Mouse (Mus musculus) brain, embryonic 18.5 days (tissue): ENCODE measurements around the gene Fancc.

Experiments used
- DNase-seq: peaks from one replicate; pipeline ENCODE4 v3.0.0-alpha.2; 2012; ENCODE audit warnings: low read depth, low spot score

Fancc gene

DNA sequence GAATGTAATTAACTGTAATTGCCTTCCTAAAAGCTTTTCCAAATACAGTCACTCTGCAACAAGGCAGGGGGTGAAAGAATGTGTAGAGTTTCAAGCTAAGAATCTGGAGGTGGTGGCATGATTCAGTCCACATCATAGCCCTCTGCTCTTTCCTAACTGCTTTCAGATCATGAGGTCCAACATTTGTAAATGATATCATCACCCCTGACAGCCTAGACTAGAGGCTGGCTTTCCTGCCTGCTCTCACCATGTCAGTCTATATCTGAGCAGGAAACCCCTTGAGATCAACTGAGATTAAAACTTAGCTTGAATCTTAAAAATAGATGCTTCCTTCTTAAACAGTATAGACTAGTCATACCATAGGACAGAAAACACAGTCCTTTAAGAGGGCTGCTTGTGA is 75.9 kb downstream of the Fancc start:
- no peak for DNase-seq

DNA sequence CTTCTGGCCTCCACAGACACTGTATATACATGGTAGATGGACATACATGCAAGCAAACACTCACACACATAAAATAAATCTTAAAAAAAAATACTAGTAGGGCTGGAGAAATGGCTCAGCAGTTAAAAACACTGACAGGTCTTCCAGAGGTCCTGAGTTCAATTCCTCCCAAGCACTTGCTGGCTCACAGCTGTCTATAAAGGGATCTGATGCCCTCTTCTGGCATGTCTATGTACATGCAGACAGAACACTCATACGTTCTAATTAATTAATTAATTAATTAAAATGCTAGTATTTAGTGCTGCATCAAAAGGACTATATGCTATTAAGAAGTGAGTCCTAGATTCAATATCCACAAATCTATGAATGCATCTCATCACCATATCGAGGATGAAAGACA is 78.9 kb downstream of the Fancc start:
- DNase-seq: no peak

DNA sequence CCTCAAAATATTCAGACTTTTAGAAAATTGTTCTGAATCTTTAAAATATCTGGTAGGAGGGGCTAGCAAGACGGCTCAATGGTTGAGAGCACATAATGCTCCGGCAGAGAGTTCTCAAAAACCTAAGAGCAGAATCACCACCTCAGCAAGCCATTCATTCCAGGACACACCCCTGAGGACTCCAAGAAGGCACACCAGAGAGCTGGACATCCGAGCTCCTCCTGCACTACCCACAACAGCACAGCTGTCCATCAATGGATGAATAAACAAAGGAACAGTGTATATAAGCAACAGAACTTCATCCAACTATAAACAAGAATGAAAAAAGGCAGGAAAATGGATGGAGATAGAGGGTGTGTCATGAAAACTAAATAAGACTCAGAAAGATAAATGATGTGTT is 80.3 kb downstream of the Fancc start:
- DNase-seq: no peak

DNA sequence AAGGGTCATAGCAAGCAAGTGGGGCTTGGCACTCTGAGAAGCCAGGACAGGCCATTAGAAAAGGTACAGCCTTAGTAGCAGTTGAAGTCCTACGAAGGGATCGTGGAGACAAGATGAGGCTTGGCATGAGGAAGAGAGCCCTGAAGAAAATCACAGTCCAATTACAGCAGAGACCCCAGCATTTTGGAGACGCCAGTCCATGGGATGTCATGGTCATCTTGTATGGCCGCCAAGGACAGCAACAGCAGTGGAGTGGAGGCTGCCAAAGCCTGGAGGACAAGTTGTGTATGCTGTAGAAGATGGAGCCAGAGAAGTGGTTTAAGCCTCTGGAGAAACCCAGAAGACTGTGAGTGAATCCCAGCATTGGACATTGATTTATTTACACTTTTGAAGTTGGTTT is 84.4 kb downstream of the Fancc start:
- DNase-seq: no peak

DNA sequence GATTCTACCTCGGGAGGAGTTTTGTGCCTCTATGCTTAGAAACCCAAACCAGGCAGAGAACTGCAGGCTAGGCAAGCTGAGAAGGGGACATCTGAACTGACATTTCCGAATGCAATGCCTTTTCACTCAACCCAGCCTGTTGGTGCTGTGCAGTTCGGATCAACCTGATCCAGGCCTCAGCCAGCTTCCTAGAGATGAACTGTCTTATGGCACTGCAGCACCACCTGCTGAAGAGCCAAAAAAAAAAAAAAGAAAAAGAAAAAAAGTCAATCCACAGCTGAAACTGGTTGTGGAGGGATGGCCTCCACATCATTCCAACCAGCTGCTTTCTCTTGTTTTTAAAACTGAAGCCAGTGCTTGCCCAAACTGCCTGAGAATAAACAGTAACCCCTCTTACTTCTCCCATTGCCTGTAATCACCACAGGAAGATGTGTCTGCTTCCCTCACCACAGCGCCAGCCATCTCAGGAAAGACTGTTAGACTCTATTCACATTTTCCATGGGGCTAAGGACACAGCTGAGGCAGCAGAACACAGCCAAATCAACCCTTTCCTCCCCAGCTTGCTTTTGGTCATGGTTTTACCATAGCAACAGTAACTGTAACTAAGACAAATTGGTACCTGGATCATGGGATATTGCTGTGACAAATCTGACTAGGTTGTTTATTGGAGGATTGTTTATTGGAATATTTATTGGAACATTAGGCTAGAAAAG is 85.6 kb downstream of the Fancc start:
- DNase-seq: no peak

DNA sequence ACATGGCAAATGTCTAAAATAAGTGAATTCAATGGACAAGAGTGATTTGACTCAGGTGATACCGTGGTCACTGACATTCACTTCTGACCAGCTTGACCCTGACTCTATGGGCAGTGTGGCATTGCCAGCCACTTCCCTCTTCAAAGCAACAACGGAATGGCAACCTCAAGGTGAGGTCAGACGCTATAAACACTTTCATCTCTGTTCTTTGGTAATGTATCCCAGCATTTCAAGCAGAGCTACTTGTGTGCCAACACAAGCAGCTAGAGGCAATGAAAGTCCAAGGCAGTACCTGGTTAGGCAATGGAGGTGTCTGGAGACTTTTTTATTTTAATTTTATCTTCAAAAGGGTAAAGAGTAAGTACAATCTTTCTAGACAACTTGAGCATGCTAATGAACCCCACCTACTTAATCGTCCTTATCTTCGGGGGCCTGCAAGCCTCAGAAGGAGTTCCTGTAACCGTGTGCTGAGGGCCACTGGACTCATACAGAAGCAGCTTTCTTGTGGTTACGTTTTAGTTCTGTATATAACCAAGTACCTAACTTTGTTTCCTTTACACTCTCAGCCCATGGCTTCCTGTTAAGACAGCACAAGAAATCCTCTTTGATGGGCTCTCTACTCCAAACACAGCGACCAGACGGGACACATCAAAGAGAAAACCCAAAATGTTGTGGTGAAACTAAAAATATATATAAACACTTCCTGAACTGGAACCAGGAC is 86.3 kb downstream of the Fancc start:
- no peak for DNase-seq

DNA sequence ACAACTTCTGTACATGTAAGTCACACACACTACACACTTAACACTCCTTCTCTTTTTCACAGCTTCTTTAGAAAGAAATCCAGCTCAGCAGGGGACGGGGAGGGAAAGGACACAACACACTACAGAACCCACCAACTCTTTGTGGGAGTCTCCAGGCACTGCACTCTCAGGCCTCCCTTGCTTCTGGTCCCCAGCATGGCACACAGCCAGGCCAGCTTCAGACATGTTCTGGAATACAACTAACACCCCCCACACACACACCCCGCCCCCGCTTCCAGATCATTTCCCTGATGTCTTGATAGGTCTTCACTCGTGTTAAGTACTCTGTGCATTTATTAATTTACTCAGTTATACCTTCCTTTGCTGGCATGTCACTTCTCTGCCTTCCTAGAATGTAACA is 91.9 kb downstream of the Fancc start:
- no peak for DNase-seq

DNA sequence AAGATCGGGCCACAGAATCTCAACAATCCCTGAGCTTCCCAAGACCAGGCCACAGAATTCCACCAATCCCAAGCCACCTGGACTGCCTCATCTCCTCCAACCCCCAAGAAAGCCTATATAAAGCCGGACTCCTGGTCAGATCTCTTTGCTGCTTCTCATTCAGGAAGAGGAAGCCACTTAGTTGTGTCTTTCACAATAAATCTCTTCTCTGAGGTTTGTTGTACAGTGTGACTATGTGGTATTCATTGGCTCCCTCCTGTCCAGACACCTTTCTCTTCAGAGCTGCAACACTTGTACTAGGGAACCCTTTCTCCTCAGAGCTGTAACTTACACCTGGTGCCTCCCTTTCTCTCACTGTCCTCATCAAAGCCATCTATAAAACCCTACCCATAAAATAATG is 92.4 kb downstream of the Fancc start:
- no peak for DNase-seq

DNA sequence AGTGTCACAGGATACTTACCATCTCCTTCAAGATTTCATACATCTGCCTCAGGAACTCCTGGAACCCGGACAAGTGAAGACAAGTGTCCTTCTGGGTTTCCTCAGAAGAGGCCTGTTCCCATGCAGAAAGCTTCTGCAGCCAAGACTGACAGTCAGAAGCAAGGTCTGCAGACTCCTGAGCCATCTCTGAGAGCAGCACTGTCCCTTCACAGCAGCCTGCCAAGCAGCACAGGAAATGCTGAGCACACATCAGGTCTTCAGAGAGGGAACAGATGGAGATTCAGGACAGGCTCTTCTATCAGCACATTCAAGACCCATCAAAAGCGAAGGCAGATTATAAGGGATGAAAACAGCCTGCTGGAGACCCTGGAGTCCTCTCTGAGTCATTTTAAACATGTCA is 94.3 kb downstream of the Fancc start:
- no peak for DNase-seq

DNA sequence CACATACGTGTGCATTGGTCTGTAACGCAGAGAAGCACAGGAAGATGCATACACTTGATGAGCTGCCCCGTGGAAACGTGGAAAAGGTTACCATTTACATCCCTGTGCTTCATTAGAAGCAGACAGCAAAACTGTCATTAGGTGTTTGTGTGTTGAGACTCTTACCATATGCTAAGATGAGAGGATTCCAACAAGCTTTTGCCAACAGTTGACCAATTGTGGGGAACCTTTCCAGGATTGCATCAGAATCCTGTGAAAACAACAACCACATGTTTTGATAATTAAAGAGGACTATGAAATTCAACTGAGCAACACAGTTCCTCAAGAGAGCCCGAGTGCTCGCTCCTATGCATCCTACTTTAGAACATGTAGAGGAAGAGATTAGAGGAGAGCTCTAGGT is 97.0 kb downstream of the Fancc start:
- no peak for DNase-seq

DNA sequence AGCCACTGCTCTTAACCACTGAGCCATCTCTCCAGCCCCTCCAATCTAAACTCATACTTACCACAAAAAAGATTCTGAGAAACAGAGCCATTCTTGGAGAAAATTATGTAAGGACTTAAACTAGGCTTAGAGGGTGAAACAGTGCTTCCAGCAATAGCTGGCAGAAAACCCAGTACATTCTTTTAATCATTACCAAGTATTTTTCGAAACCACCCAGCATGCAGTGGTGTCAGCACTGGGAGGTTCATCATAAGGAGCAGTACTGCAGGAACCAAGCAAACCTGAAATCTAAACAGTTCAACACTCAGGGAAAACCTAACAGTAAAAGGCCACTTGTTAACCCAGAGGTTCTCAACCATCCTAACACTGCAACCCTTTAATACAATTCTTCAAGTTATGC is 99.7 kb downstream of the Fancc start:
- DNase-seq: no peak

DNA sequence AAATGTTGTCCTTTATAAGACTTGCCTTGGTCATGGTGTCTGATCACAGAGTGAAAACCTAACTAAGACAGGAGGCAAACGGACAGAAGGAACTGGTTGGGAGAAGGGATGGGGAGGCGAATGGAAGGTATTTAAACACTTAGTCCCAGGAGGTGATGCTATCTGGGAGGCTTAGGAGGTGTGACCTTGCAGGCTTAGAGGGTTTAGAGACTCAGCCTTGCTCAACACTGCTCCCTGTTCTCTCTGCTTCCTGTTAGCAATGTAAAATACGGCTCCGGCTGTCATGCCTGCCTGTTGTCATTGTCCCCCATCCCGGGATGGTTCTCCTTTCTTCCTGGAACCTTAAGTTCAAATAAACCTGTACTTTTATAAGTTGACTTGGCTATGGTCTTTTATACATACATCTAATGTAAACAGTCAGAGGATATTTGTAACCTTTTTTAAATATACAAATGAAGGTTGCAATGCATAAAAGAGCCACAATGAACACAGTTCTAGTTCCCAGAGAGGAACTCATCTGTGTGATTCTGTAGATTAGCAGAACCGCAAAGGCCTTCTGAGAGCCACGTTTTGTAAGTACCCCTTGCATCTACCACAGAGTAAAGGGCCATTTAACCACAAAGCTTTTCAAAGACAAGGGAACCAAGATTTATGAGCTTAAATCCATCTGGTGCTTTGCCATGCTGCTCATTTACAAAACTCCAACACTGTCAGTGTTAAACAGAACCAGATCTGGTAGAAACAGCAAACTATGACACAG is 102.6 kb downstream of the Fancc start:
- no peak for DNase-seq

DNA sequence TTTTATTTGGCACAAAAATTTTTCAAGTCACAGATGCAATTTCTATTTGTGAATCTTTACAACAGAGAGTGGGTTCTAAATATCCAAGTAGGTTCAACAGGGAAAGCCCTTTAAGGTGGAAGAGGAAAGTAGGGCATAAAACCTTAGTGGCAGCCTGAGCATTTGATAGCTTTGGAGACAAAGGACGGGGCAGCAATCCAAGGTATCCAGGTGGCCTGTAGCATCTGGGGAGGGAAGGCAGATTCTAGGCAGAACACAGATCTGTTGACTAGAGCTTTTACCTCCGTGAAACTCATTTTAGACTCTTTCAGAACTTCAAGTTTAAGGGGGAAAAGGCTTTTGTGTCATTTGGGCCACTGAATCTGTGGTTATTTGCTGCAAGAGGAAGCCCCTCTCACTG is 111.8 kb downstream of the Fancc start:
- DNase-seq: no peak

DNA sequence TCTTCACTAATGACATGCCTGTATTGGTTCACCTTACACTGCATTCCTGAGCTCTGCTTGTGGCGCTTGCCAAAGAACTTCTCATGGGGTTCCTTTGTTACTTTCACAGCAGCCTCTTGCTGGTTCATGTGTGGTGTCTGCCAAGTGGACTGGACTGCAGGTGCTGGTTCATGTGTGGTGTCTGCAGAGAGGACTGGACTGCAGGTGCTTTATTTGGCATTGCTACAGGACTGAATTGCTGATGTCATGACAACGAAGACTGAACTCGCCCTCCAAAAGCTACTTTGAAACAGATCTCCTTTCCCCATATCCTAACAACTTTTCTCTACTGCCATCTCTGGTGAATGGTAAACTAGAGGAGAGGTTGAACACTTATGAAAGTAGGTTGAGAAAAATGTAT is 112.3 kb downstream of the Fancc start:
- no peak for DNase-seq

DNA sequence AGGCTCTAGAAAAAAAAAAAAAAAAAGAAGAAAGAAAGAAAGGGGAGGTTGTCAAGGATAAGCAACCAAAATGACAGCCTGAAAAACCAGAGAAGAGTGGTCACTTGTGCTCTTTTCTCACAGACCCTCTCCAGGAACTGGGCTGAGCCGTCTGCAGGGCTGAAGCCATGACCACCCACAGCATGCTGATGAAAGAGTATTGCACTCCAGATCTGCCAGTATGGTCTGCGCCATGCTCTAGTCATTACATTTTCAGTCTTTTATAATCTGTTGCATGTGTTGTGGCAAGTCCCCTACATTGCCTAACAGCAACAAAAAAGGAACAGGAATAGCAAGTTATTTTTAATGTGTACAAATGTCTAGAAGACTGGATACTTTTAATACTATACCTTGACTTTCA is 114.9 kb downstream of the Fancc start:
- DNase-seq: no peak

DNA sequence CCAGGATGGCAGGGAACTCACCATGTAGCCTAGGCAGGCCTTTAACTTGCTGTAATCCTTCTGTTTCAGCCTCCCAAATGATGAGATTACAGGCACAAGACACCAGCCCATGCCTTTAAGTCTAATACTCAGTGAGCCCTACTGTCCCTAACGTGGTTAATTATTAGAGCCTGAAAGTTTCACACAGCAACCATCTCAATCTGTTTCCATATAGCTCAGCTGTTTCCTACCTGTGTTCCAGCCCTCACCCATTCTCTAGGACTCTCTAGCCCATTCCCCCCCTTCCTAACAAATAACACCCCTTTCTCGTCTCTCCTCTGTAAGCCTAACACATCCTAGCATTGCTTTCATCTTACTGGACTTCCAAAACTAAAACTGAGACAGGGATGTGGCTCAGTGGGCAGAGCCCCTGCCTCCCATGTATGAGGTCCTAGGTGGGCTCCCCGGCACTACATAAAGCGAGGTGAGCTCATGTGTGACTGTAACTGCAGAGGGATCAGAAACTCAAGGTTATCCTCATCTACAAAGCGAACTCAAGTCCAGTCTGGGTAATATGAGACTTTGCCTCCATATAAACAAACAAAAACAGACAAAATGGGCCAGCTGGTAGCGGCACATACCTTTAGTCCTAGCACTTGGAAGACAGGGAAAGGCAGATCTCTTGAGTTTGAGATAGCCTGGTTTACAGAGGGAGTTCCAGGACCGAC is 123.5 kb downstream of the Fancc start:
- DNase-seq: no peak

DNA sequence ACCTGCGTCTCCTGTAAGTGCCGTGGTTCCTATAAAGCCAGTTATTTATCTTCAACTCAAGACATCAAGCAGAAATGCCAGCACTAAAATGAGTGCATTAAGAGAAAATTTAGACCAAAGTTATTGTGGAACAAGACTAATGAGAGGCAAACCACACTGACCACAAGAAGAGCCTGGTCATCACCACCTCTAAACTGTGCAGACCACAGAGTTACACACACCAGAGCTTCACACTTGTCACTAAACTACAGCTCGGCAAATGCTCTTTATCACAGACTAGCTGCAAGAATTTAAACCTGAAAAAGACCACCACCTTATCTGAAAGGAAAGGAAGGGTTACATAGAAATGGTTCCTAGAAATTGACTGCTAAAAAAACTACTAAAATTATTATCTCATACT is 135.3 kb downstream of the Fancc start:
- no peak for DNase-seq

DNA sequence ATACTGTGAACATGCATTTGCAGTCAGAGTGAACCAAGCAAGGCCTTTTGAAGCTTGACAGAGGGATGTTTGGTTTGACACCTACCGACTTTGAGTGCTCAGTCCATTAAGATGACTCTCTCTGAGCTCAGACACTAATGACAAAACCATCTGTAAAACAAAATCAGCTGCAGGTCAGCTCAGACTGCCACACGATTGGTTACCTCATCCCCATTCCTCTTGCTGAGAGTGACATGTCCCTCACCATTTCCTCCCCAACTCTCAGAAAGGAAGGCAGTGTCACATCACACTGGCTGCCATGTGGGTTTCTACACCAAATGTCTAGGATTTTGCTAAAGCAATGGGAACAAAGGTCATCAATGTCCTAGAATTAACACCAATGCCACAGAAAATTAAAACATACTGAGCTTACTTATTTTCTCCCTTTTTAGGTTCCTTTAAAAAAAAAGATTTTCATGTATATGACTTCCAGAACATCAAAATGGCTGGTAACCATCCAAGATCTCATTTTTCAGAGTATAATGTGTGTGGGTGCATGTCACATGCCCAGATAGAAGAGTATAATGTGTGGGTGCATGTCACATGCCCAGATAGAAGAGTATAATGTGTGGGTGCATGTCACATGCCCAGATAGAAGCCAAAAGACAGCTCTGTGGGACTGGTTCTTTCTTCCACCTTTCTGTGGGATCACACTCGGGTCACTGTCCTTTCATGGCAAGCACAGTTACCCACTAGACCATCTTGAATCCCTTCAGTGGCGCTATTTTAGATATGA is 136.8 kb downstream of the Fancc start:
- DNase-seq: no peak

DNA sequence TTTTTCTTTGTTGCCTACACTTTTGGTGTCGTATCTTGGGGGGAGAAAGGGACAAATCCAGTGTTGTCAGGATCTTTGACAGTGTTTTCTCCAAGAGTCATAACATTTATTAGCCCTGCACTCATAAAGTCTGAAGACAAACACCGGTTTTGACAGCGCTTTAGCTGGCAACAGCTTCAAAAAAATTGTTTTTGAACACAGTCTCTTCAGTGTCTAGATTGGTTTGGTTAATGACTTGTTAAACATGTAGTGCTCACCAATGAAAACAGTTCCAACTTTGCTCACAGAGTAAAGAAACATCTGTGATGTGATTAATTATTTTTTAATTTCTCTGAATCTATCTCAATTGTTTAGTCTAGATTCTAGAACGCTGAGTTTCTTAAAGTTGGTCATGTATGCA is 137.7 kb downstream of the Fancc start:
- DNase-seq: no peak

DNA sequence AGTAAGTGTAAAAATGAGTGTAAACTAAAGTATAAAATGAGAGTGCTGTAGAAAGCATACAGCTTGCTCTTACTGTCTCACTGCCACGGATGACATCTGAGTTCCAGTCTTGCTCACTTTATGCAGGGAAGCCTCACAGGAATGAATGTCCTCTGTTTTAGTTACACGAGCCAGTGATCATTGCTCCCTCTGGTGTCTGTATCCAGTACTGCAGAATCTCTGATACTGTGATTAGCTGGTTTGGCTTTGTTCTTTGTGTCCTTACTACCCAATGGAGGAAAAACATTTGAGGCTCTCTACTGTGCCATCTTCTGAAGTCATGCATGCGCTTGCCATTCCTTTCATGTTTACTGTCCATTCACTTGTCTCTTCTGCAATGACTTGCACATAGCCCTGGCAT is 140.5 kb downstream of the Fancc start:
- DNase-seq: peak; percentile 18

DNA sequence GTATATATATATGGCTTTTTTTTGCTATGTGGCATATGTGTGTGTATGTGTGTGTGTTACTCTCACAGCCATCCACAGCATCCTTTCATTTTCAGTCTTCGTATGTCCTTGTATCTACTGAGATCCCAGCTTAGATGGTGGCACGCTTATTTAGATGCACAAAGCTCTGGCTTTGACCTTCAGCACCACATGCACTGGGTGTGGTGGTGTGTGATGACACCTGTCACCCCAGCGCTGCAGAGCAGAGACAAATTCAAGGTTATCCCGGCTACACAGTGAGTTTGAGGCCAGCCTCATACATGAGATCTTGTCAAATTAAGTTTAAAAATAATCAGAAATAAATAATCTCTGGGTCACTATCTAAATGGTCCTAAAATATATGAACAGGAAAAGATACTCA is 141.0 kb downstream of the Fancc start:
- DNase-seq: no peak
